Mouse (Mus musculus) lung, adult 18-20 months (tissue): Measurements from ENCODE around the gene Olfr484.
"Not testable (repeated sequence)": the region's sequence is repeated elsewhere in the genome, so short reads cannot be mapped to it uniquely, and the experiment has no call there.

Source experiments
- DNase-seq, 2 experiments: peaks; one replicate each; pipeline ENCODE4 v3.0.0; 2022; ENCODE audit warnings: mixed read lengths in 2 of 2

Gene Olfr484

GRCm38 (mm10) chr7:108127349-108127748, at the start of gene Olfr484:
Gene Olfr484, minus strand, starts transcription at chr7:108127449.
- DNase-seq: no peak

GRCm38 (mm10) chr7:108172642-108173041, 45.4 kb upstream of the Olfr484 start, which contains the start of gene Olfr486:
Gene Olfr486, minus strand, starts transcription at chr7:108172742.
- not testable (repeated sequence) for DNase-seq

GRCm38 (mm10) chr7:108159771-108160170, 32.5 kb upstream of the Olfr484 start, which contains the start of gene Olfr485:
Gene Olfr485, minus strand, starts transcription at chr7:108159871.
- DNase-seq: no peak

GRCm38 (mm10) chr7:108121416-108121815, 5.8 kb downstream of the Olfr484 start:
- no peak for DNase-seq

GRCm38 (mm10) chr7:108120681-108121080, 6.6 kb downstream of the Olfr484 start:
- DNase-seq: no peak

GRCm38 (mm10) chr7:108100549-108100948, 26.7 kb downstream of the Olfr484 start, which contains the start of gene Olfr483:
Gene Olfr483, plus strand, starts transcription at chr7:108100849.
- no peak for DNase-seq

- no peak for DNase-seq
These were observed 29.8 kb downstream of the Olfr484 start, which contains the start of gene Olfr482 for GRCm38 (mm10) chr7:108097486-108097885. Gene Olfr482, minus strand, starts transcription at chr7:108097586.

GRCm38 (mm10) chr7:108079555-108079954, 47.7 kb downstream of the Olfr484 start, which contains the start of gene Olfr481:
Gene Olfr481, plus strand, starts transcription at chr7:108079855.
- DNase-seq: no peak
